7 mouse cellular contexts compared by ENCODE assay signal in genomic region chr10:79612192-79613135, GRCm38 (mm10). TPM values are rescaled to one million over a fixed set of nuclear protein-coding genes. Genes with fewer than 3 reads are reported as not detected.
DNase-seq lines count a peak whose midpoint lies in the region; ATAC-seq and TF ChIP-seq lines count a peak whose summit lies in the region.

No protein-coding gene starts in this region.

- H3K4me2 ChIP-seq in lung, embryonic 14.5 days, result peak overlapping the region; percentile 42
- H3K4me2 ChIP-seq in embryonic facial prominence, embryonic 14.5 days (ENCODE audit: low read depth, low read length), result peak overlapping the region; percentile 36
- H3K4me2 ChIP-seq in hindbrain, embryonic 16.5 days (ENCODE audit: low read length), result peak overlapping the region; percentile 99
- peak overlapping the region; percentile 96 for H3K4me2 ChIP-seq in neural tube, embryonic 11.5 days (ENCODE audit: low read depth)

- H3K27me3 ChIP-seq in lung, embryonic 14.5 days (ENCODE audit: insufficient read depth, low read length), result peaks cover 25% of the 10 kb centered on the region
- H3K27me3 ChIP-seq in embryonic facial prominence, embryonic 14.5 days (replicated peaks; ENCODE audit: control insufficient read depth, insufficient read depth, low read length), result peaks cover 32% of the 10 kb centered on the region
- peaks cover 11% of the 10 kb centered on the region for H3K27me3 ChIP-seq in hindbrain, embryonic 16.5 days (replicated peaks; ENCODE audit: control insufficient read depth, insufficient read depth, low read length)
- H3K27me3 ChIP-seq in neural tube, embryonic 11.5 days (ENCODE audit: control insufficient read depth, insufficient read depth, low read length), result peaks cover 24% of the 10 kb centered on the region

- no peak overlapping the region for H3K9ac ChIP-seq in lung, embryonic 14.5 days
- H3K9ac ChIP-seq in embryonic facial prominence, embryonic 14.5 days (ENCODE audit: low read depth, low read length), result peak overlapping the region; percentile 34; the same call in 1 of the 2 replicates
- peak overlapping the region; percentile 48 for H3K9ac ChIP-seq in hindbrain, embryonic 16.5 days (ENCODE audit: low read depth, low read length)
- 0 out of 2 replicates have a peak overlapping the region, but pooled peaks have one; percentile 1 for H3K9ac ChIP-seq in neural tube, embryonic 11.5 days (ENCODE audit: low read length)

- peak; percentile 37; the same call in 1 of the 2 replicates for ATAC-seq in lung, embryonic 14.5 days (ENCODE audit: insufficient read depth)
- ATAC-seq in embryonic facial prominence, embryonic 14.5 days (ENCODE audit: low read depth), result peak; percentile 30; the same call in 1 of the 2 replicates
- ATAC-seq in hindbrain, embryonic 16.5 days, result peak; percentile 3; the same call in 1 of the 2 replicates
- ATAC-seq in neural tube, embryonic 11.5 days (ENCODE audit: insufficient read depth, low FRiP score, low TSS enrichment), result 0 out of 2 replicates have a peak, but pooled peaks have one; percentile 21
- no peak for ATAC-seq in frontal cortex, adult (ENCODE audit: low TSS enrichment)

- no peaks in the 10 kb centered on the region for H3K36me3 ChIP-seq in lung, embryonic 14.5 days (ENCODE audit: insufficient read depth)
- H3K36me3 ChIP-seq in embryonic facial prominence, embryonic 14.5 days (ENCODE audit: control insufficient read depth, insufficient read depth, low read length), result no peaks in the 10 kb centered on the region
- no peaks in the 10 kb centered on the region for H3K36me3 ChIP-seq in hindbrain, embryonic 16.5 days (ENCODE audit: control insufficient read depth, insufficient read depth, low read length)
- H3K36me3 ChIP-seq in neural tube, embryonic 11.5 days (ENCODE audit: control insufficient read depth, insufficient read depth, low read length), result no peaks in the 10 kb centered on the region

- H3K9me3 ChIP-seq in lung, embryonic 14.5 days (ENCODE audit: low read depth, low read length), result no peaks in the 10 kb centered on the region
- no peaks in the 10 kb centered on the region for H3K9me3 ChIP-seq in embryonic facial prominence, embryonic 14.5 days (ENCODE audit: control insufficient read depth, low read length)
- no peaks in the 10 kb centered on the region for H3K9me3 ChIP-seq in hindbrain, embryonic 16.5 days (ENCODE audit: control insufficient read depth, low read length)
- H3K9me3 ChIP-seq in neural tube, embryonic 11.5 days (ENCODE audit: control insufficient read depth, low read length), result no peaks in the 10 kb centered on the region

- peak; percentile 60 for TF ChIP-seq CTCF in lung, embryonic 14.5 days (IDR thresholded peaks at IDR 0.05; ENCODE audit: low read depth)

- H3K4me1 ChIP-seq in lung, embryonic 14.5 days (ENCODE audit: insufficient read depth), result no peaks in the 10 kb centered on the region; the same call in 1 of the 2 replicates
- 0 out of 2 replicates have a peak, but pooled peaks cover 12% of the 10 kb centered on the region for H3K4me1 ChIP-seq in embryonic facial prominence, embryonic 14.5 days (ENCODE audit: control insufficient read depth, insufficient read depth, low read length)
- H3K4me1 ChIP-seq in hindbrain, embryonic 16.5 days (ENCODE audit: control insufficient read depth, insufficient read depth, low read depth, low read length), result peaks cover 28% of the 10 kb centered on the region
- H3K4me1 ChIP-seq in neural tube, embryonic 11.5 days (ENCODE audit: control insufficient read depth, insufficient read depth, low read length), result peaks cover 19% of the 10 kb centered on the region

- H3K4me3 ChIP-seq in lung, embryonic 14.5 days (ENCODE audit: low read depth, low read length), result peak overlapping the region; percentile 10; the same call in 1 of the 2 replicates
- H3K4me3 ChIP-seq in embryonic facial prominence, embryonic 14.5 days (ENCODE audit: low read depth, low read length), result peak overlapping the region; percentile 18
- peak overlapping the region; percentile 69 for H3K4me3 ChIP-seq in hindbrain, embryonic 16.5 days (ENCODE audit: low read length)
- peak overlapping the region; percentile 8; the same call in 1 of the 2 replicates for H3K4me3 ChIP-seq in neural tube, embryonic 11.5 days (ENCODE audit: low read depth, low read length)

- peak; percentile 57 for DNase-seq in lung, embryonic 14.5 days
- DNase-seq in lung, postnatal 25 days (ENCODE audit: low spot score), result no peak
- DNase-seq in embryonic facial prominence, embryonic 14.5 days (ENCODE audit: low spot score), result no peak
- DNase-seq in neural tube, embryonic 11.5 days (ENCODE audit: low spot score), result peak; percentile 70
- no peak for DNase-seq in adrenal gland, postnatal 25 days

- no peak overlapping the region for H3K27ac ChIP-seq in lung, embryonic 14.5 days (ENCODE audit: low read depth)
- H3K27ac ChIP-seq in embryonic facial prominence, embryonic 14.5 days (replicated peaks; ENCODE audit: low read depth, low read length), result no peak overlapping the region
- no peak overlapping the region for H3K27ac ChIP-seq in hindbrain, embryonic 16.5 days (ENCODE audit: low read depth, low read length)
- no peak overlapping the region for H3K27ac ChIP-seq in neural tube, embryonic 11.5 days (ENCODE audit: low read depth, low read length)

- WGBS in lung, embryonic 14.5 days, result 10% methylated on average over 51 of the region's 51 CpGs
- WGBS in embryonic facial prominence, embryonic 14.5 days, result 13% methylated on average over 46 of the region's 51 CpGs
- 9% methylated on average over 48 of the region's 51 CpGs for WGBS in hindbrain, embryonic 16.5 days
- WGBS in neural tube, embryonic 11.5 days, result 9% methylated on average over 51 of the region's 51 CpGs

RNA-seq across cellular contexts. Expression of gene C2cd4c, which starts 1.4 kb away (rescaled TPM):
- polyA plus RNA-seq in lung, embryonic 14.5 days (2014; fragmentation: Nextera tagmentation; extraction: Ambion mirVana), result not detected in 2 replicates
- 0.09 TPM in 1 of 2 replicates, not detected in the other for polyA plus RNA-seq in embryonic facial prominence, embryonic 14.5 days (2014; fragmentation: Nextera tagmentation; extraction: Ambion mirVana)
- 0.62 and 0.70 TPM in 2 replicates for polyA plus RNA-seq in hindbrain, embryonic 16.5 days (2015; fragmentation: Nextera tagmentation; extraction: Ambion mirVana)
- polyA plus RNA-seq in neural tube, embryonic 11.5 days (2014; fragmentation: Nextera tagmentation; extraction: Ambion mirVana), result 0.08 TPM in 1 of 2 replicates, not detected in the other
- total RNA-seq in adrenal gland, postnatal 25 days (2021), result 0.09 TPM in 1 of 2 replicates, not detected in the other

RNA-seq across cellular contexts. Expression of gene Shc2, which starts 25.3 kb away (rescaled TPM):
- polyA plus RNA-seq in lung, embryonic 14.5 days (2014; fragmentation: Nextera tagmentation; extraction: Ambion mirVana), result 5.8 and 7.1 TPM in 2 replicates
- 11.3 and 11.4 TPM in 2 replicates for polyA plus RNA-seq in embryonic facial prominence, embryonic 14.5 days (2014; fragmentation: Nextera tagmentation; extraction: Ambion mirVana)
- 13.7 and 27.7 TPM in 2 replicates for polyA plus RNA-seq in hindbrain, embryonic 16.5 days (2015; fragmentation: Nextera tagmentation; extraction: Ambion mirVana)
- polyA plus RNA-seq in neural tube, embryonic 11.5 days (2014; fragmentation: Nextera tagmentation; extraction: Ambion mirVana), result 17.2 and 23.1 TPM in 2 replicates
- 3.5 and 4.4 TPM in 2 replicates for total RNA-seq in adrenal gland, postnatal 25 days (2021)

RNA-seq across cellular contexts. Expression of gene Theg, which starts 25.3 kb away (rescaled TPM):
- polyA plus RNA-seq in lung, embryonic 14.5 days (2014; fragmentation: Nextera tagmentation; extraction: Ambion mirVana), result not detected in 2 replicates
- not detected in 2 replicates for polyA plus RNA-seq in embryonic facial prominence, embryonic 14.5 days (2014; fragmentation: Nextera tagmentation; extraction: Ambion mirVana)
- not detected in 2 replicates for polyA plus RNA-seq in hindbrain, embryonic 16.5 days (2015; fragmentation: Nextera tagmentation; extraction: Ambion mirVana)
- not detected in 2 replicates for polyA plus RNA-seq in neural tube, embryonic 11.5 days (2014; fragmentation: Nextera tagmentation; extraction: Ambion mirVana)
- not detected in 2 replicates for total RNA-seq in adrenal gland, postnatal 25 days (2021)

RNA-seq across cellular contexts. Expression of gene Odf3l2, which starts 33.1 kb away (rescaled TPM):
- not detected in 2 replicates for polyA plus RNA-seq in lung, embryonic 14.5 days (2014; fragmentation: Nextera tagmentation; extraction: Ambion mirVana)
- not detected in 2 replicates for polyA plus RNA-seq in embryonic facial prominence, embryonic 14.5 days (2014; fragmentation: Nextera tagmentation; extraction: Ambion mirVana)
- polyA plus RNA-seq in hindbrain, embryonic 16.5 days (2015; fragmentation: Nextera tagmentation; extraction: Ambion mirVana), result 0.37 and 0.89 TPM in 2 replicates
- polyA plus RNA-seq in neural tube, embryonic 11.5 days (2014; fragmentation: Nextera tagmentation; extraction: Ambion mirVana), result not detected in 2 replicates
- not detected in 2 replicates for total RNA-seq in adrenal gland, postnatal 25 days (2021)

RNA-seq across cellular contexts. Expression of gene Madcam1, which starts 51.9 kb away (rescaled TPM):
- polyA plus RNA-seq in lung, embryonic 14.5 days (2014; fragmentation: Nextera tagmentation; extraction: Ambion mirVana), result 0.93 and 1.2 TPM in 2 replicates
- polyA plus RNA-seq in embryonic facial prominence, embryonic 14.5 days (2014; fragmentation: Nextera tagmentation; extraction: Ambion mirVana), result 8.5 and 11.6 TPM in 2 replicates
- polyA plus RNA-seq in hindbrain, embryonic 16.5 days (2015; fragmentation: Nextera tagmentation; extraction: Ambion mirVana), result 0.99 and 1.5 TPM in 2 replicates
- 1.5 and 2.5 TPM in 2 replicates for polyA plus RNA-seq in neural tube, embryonic 11.5 days (2014; fragmentation: Nextera tagmentation; extraction: Ambion mirVana)
- total RNA-seq in adrenal gland, postnatal 25 days (2021), result not detected in 2 replicates

Comparison
In these comparisons a context has a peak if more than half of its experiments do, and no peak if none do; other contexts are left out.
1. DNase-seq: peak in lung, embryonic 14.5 days (single experiment) and neural tube, embryonic 11.5 days (single experiment); none in lung, postnatal 25 days (single experiment), embryonic facial prominence, embryonic 14.5 days (single experiment) and adrenal gland, postnatal 25 days (single experiment).
2. H3K4me2 ChIP-seq: peak in every context shown above with its lines; median percentile 99 in hindbrain, embryonic 16.5 days; 96 in neural tube, embryonic 11.5 days; 42 in lung, embryonic 14.5 days; 36 in embryonic facial prominence, embryonic 14.5 days.
3. H3K4me3 ChIP-seq: peak in every context shown above with its lines; median percentile 69 in hindbrain, embryonic 16.5 days; 18 in embryonic facial prominence, embryonic 14.5 days; 10 in lung, embryonic 14.5 days; 8 in neural tube, embryonic 11.5 days.